15 mouse cellular contexts compared by ENCODE assay signal in the genomic region with DNA sequence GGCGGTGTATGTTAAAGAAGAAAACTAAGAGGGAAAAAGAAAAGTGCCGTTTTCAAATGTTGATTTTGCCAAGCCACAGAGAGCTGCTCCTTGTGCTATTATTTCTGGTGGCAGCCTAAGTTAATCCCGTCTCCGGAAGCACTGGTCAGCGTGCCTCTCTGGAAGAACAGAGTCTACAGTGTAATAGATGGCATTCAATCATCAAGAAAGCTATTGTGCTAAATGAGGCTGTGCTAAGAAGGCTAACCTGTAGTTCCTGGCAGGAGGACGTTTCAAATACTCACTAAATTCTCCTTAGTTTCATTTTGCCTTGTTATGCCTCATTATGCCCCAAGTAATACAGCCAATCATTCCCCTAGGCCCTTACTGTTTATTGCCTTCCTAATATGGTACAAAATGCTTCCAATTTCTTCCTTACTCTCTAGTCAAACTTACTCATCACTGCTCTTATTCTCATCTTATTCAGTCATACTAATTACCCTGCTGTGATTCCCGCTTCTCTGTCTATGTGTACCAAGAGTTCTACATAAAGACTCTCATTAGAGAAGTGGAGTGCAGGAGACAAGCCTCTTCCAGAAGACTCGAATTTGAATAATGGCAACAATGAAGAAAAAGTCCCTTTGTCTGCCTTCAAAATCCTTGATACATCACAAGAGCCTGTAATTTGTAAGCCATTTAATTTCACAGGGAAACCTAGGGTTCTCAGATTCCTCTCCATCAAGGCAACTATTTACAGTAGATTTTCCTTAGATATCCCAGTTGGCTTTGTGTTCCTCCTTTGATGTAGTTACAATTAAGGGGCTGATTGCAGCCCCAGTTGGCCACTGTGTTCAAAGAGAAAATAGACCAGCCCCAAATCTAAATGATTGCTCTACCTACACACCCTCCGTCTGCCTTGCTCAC.
DNase-seq lines count a peak whose midpoint lies in the region; ATAC-seq and TF ChIP-seq lines count a peak whose summit lies in the region.
"Had no signal": no experiment of that assay in that cellular context is flagged by ENCODE, and none has a peak within 500 bp of the region (broad histone marks: within the 10 kb centered on the region; RNA-seq: fewer than 3 reads in every experiment).

No protein-coding gene starts in this region.

- no peak overlapping the region for H3K27ac ChIP-seq in forebrain, embryonic 11.5 days (ENCODE audit: low read depth, low read length)
- H3K27ac ChIP-seq in limb, embryonic 14.5 days (replicated peaks; ENCODE audit: low read depth, low read length): no peak overlapping the region; the same call in 1 of the 2 replicates
- H3K27ac ChIP-seq: left cerebral cortex, adult 2 months; liver, embryonic 13.5 days had no signal

- H3K4me1 ChIP-seq in forebrain, embryonic 11.5 days (replicated peaks; ENCODE audit: control insufficient read depth, insufficient read depth, low read length): peaks cover 4% of the 10 kb centered on the region; the same call in 1 of the 2 replicates
- H3K4me1 ChIP-seq in limb, embryonic 14.5 days (ENCODE audit: control insufficient read depth, insufficient read depth, low read length): peaks cover 9% of the 10 kb centered on the region; the same call in 1 of the 2 replicates
- H3K4me1 ChIP-seq: liver, embryonic 13.5 days had no signal

- no peaks in the 10 kb centered on the region for H3K36me3 ChIP-seq in forebrain, embryonic 11.5 days (ENCODE audit: control insufficient read depth, insufficient read depth, low read length)
- no peaks in the 10 kb centered on the region for H3K36me3 ChIP-seq in limb, embryonic 14.5 days (ENCODE audit: control insufficient read depth, insufficient read depth, low read length)
- H3K36me3 ChIP-seq: liver, embryonic 13.5 days had no signal

- peak; percentile 19 for DNase-seq in embryo, embryonic 11 days
- DNase-seq in embryo, embryonic 9.5 days (ENCODE audit: extremely low spot score): no peak
- DNase-seq in ES-CJ7 (ENCODE audit: low read depth, low spot score): peak; percentile 28
- no peak for DNase-seq in forebrain, embryonic 11.5 days (ENCODE audit: low spot score)
- DNase-seq in limb, embryonic 14.5 days (ENCODE audit: low spot score): no peak
- no peak for DNase-seq in adrenal gland, adult 8-10 months
- DNase-seq in cerebellum, postnatal 4 days (ENCODE audit: low spot score in 2 of 2): no peak
- DNase-seq in cerebellum, adult 18-20 months: no peak
- DNase-seq: cerebellum, adult 8-10 months; heart, postnatal 14 days; kidney, postnatal 36 days; liver, embryonic 13.5 days; lung, postnatal 14 days had no signal

- ATAC-seq in forebrain, embryonic 11.5 days (replicated peaks; ENCODE audit: low FRiP score): peak; percentile 83
- no peak for ATAC-seq in limb, embryonic 14.5 days (ENCODE audit: low FRiP score, low read depth)
- ATAC-seq: intestine, postnatal 0 days had no signal

- peak overlapping the region; percentile 26; the same call in 1 of the 2 replicates for H3K4me2 ChIP-seq in forebrain, embryonic 11.5 days (ENCODE audit: low read depth, low read length, severe bottlenecking)
- H3K4me2 ChIP-seq in limb, embryonic 14.5 days (replicated peaks; ENCODE audit: low read depth, low read length, severe bottlenecking): peak overlapping the region; percentile 18; the same call in 1 of the 2 replicates
- H3K4me2 ChIP-seq: liver, embryonic 13.5 days had no signal

- no peak overlapping the region for H3K4me3 ChIP-seq in forebrain, embryonic 11.5 days (ENCODE audit: low read depth, low read length)
- H3K4me3 ChIP-seq in limb, embryonic 14.5 days (replicated peaks; ENCODE audit: low read length): no peak overlapping the region
- H3K4me3 ChIP-seq: left cerebral cortex, adult 2 months; liver, embryonic 13.5 days had no signal

- no peaks in the 10 kb centered on the region for H3K9me3 ChIP-seq in forebrain, embryonic 11.5 days (ENCODE audit: control insufficient read depth, low read length)
- no peaks in the 10 kb centered on the region for H3K9me3 ChIP-seq in limb, embryonic 14.5 days (ENCODE audit: control insufficient read depth, low read length)
- H3K9me3 ChIP-seq: liver, embryonic 13.5 days had no signal

- WGBS in forebrain, embryonic 11.5 days: 12% methylated on average over 9 of the region's 9 CpGs
- WGBS in limb, embryonic 14.5 days: 37% methylated on average over 9 of the region's 9 CpGs

- H3K27me3 ChIP-seq in forebrain, embryonic 11.5 days (ENCODE audit: control insufficient read depth, insufficient read depth, low read length): no peaks in the 10 kb centered on the region
- no peaks in the 10 kb centered on the region for H3K27me3 ChIP-seq in limb, embryonic 14.5 days (ENCODE audit: control insufficient read depth, insufficient read depth, low read length)
- H3K27me3 ChIP-seq: liver, embryonic 13.5 days had no signal

- H3K9ac ChIP-seq in forebrain, embryonic 11.5 days (ENCODE audit: low read length): no peak overlapping the region
- H3K9ac ChIP-seq in limb, embryonic 14.5 days (ENCODE audit: low read depth, low read length, severe bottlenecking): no peak overlapping the region
- H3K9ac ChIP-seq: liver, embryonic 13.5 days had no signal

- no peak for TF ChIP-seq POLR2A in limb, embryonic 14.5 days (IDR thresholded peaks at IDR 0.05; ENCODE audit: borderline replicate concordance, extremely low read depth, insufficient read depth, insufficient read length)

Comparison
In these comparisons a context has a peak if more than half of its experiments do, and no peak if none do; other contexts are left out.
1. DNase-seq: peak in embryo, embryonic 11 days (single experiment) and ES-CJ7 (single experiment); none in embryo, embryonic 9.5 days (single experiment), forebrain, embryonic 11.5 days (single experiment), limb, embryonic 14.5 days (single experiment), adrenal gland, adult 8-10 months (single experiment), cerebellum, postnatal 4 days (0 of 2) and cerebellum, adult 18-20 months (0 of 2).